Mouse (Mus musculus) megakaryocyte progenitor cell, adult 5-6 weeks (primary cell): ENCODE results near the gene Mfsd2a. TPM values are rescaled to one million over a fixed set of nuclear protein-coding genes. Genes with fewer than 3 reads are reported as not detected.

ENCODE experiments used
- ATAC-seq: replicated peaks from 2 replicates; pipeline ENCODE4 v1.8.0; 2016; ENCODE audit warnings: mild to moderate bottlenecking, moderate TSS enrichment, inconsistent platforms; ENCODE audit not compliant: poor library complexity
- total RNA-seq, 2 experiments: library from RNA; stranded (forward) in 1 of 2; stranded (reverse) in 1 of 2; fragments of 157-497, 149-512 nt in 1 of 2; fragments of 200-1000 nt in 1 of 2; gene quantifications; 2 replicates each; pipeline versions ENCODE4 v1.2.3 to v1.2.4; 2015 to 2017

The Mfsd2a gene
- total RNA-seq, 2 experiments from 2014 or later: 0.10 TPM; not detected in 1

DNA sequence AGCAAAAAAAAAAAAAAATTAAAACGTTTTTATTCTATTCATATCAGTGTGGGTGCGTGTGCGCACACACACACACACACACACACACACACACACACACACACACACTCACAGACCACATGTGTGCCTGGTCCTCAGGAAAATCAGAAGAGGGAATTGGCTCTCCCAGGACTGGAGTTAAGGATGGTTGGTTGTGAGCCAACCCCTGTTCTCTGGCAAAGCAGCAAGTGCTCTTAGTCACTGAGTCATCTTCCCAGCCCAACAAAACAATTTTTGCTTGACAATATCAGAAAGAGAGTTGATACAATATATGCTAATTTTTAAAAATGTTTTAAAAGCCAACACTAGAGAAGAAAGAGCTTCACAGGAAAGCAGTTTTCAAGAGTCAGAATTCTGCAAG, 23.5 kb downstream of the Mfsd2a start:
- no peak for ATAC-seq

- no peak for ATAC-seq
Observed at GRCm38 (mm10) chr4:122935466-122936099, 25.4 kb downstream of the Mfsd2a start.

- no peak; the same call in 1 of the 2 replicates for ATAC-seq
Observed at GRCm38 (mm10) chr4:122933857-122934256, 27.1 kb downstream of the Mfsd2a start.

DNA sequence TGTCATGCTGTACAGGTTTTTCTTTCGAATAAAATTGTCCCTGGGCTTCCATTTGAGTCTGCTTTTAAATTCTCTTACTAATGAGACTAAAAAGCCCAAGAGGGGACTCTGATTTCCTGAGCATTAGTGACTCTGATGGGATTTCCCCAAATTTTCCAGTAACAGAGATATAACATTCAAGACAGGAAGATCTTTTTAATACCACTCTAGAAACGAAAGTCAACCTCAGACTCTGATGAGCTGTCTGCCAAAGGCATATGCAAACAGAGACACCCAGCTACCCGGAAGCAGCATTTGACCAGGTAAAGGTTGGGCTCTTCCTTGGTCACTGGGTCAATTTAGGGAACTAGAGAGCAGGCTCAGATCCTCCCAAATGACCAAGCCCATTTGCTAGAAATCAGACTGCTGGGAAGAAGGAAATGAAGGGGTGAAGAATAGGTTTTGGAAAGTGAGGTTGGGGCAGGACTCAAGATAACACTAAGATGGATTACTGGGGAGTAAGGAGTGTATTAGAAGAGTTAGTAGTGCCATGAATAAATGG, 27.9 kb downstream of the Mfsd2a start:
- no peak for ATAC-seq

GRCm38 (mm10) chr4:122932239-122932978, 28.6 kb downstream of the Mfsd2a start:
- ATAC-seq: 0 out of 2 replicates have a peak, but pooled peaks have one; percentile 21

GRCm38 (mm10) chr4:122930939-122931590, 29.9 kb downstream of the Mfsd2a start:
- peak; percentile 54; the same call in 1 of the 2 replicates for ATAC-seq

DNA sequence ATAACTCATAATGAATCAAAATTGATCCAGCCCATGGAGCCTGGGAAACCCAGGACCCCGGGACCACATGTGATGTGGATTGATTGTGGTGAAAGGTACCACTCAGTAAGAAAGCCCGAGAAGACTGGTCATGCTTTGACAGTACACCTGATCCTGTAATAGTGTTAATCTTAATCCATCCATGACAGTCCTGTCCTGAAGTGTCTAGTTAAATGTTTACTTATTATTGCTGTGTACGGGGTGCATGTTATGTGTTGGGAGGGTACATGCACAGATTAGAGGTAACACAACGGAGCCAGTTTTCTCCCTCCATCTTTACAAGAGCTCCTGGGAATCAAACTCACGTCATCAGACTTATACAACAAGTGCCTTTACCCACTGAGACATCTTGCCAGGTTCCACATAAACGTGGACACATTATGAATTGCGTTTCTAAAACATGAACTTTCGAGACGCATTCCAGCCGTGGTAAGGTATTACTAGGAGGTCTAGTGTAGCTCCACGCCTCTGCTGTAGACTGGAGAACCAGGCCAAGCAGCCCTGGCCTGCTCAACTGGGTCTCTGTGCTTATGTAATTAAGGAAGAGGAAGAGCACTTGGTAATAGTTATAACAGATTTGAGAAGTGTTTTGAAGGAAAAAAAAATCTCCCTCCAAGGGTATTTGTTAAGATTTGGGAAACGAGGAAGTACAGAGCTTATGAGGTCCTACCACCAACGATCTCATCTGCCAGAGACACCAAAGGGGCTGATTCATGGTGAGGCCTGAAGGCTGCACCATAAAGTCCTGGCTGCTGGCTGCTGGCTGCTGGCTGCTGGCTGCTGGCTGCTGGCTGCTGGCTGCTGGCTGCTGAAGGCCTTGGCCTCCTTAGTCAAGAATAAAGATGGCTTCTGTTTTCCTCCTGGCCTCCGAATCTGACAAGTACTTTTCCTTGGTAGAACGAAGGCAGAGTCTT, 37.3 kb downstream of the Mfsd2a start:
- ATAC-seq: peak; percentile 76

DNA sequence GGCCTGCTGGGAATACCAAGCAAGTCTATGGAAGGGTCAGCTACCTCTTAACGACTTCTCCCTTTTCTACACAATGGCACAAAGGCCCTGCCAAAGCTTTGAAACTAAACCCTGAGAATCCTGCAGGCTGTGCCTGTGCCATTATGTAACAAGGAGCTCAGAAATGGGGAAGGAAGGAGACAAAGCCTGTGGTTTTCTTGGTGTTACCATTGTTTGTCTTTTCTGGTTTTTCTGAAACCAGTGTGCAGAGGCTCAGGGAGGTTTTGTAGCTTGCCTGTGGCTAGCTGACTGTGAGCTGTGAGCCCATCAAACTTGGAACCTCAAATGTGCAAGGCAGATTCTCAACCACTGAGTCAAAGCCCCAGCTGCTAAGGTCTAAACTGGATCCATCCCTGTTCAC, 38.1 kb downstream of the Mfsd2a start:
- ATAC-seq: peak; percentile 83

GRCm38 (mm10) chr4:122915985-122916384, 45.0 kb downstream of the Mfsd2a start:
- no peak for ATAC-seq

DNA sequence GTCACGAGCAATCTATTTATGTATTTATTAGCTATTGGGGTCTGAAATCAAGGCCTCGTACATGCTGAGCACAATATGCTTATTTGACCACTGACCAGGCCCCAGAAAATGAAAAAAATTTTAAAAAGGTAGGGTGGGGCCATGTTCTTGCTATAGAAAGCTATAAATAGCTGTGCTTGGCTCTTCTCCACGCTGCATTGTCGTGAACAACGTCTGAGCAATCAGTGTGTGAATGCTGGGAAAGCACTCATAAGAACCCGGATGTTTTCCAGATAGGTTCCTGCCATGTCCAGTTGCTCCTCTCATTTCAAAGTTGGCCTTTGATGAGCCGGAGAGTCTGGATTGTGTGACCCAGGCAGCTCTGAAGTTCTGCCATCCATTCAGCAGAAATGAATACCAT, 46.8 kb downstream of the Mfsd2a start:
- ATAC-seq: no peak

GRCm38 (mm10) chr4:122912613-122913012, 48.4 kb downstream of the Mfsd2a start:
- ATAC-seq: peak; percentile 65

- ATAC-seq: peak; percentile 80
Observed at GRCm38 (mm10) chr4:122910577-122910976, 50.4 kb downstream of the Mfsd2a start.

DNA sequence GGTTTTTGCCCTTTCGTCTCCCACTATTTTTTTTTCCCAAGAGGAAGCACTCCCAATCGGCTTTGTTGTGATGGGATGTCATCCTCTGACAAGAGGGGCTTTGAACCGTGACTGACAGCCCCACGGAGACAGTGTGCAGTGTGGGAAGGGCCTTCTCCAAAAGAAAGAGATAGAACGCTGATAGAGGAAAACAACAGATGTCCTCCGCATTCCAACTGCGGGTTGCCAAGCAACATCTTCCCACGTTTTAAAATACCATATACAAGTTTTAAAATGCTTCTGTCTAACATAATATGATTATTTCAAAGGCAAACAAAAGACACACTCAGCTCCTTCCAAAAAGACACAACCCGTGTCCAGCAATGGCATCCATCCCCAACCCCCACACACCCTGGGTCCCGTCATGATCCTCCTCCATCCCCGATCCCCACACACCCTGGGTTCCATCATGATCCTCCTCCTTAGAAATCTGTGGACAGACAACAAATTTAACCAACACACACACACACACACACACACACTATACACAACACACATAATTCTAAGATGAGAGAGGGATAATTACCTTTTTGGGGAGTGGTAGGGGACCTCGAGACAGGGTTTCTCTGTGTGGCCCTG, 51.3 kb downstream of the Mfsd2a start:
- no peak for ATAC-seq

GRCm38 (mm10) chr4:122905359-122905758, 55.6 kb downstream of the Mfsd2a start:
- ATAC-seq: no peak

- peak; percentile 76 for ATAC-seq
Observed at GRCm38 (mm10) chr4:122903709-122904108, 57.3 kb downstream of the Mfsd2a start.

GRCm38 (mm10) chr4:122902156-122902555, 58.8 kb downstream of the Mfsd2a start:
- ATAC-seq: peak; percentile 59

- peak; percentile 85 for ATAC-seq
Observed at GRCm38 (mm10) chr4:122898313-122898712, 62.7 kb downstream of the Mfsd2a start.

DNA sequence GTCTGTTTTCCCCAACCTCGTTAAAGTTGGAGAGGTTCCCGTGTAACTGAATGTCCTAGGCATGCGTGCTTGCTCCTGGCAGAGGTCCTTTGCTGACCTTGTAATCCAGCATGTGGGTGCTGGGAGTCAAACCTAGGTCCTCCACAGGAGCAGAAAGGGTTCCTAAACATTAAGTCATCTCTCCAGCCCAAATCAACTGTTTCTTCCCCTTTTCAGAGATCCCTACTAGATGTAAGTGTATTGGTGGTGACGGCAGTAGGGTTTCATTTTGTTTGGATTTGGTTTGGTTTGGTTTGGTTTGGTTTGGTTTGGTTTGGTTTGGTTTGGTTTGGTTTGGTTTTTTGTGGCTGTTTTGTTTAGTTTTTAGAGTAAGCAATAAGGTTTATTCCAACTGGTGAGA, 63.2 kb downstream of the Mfsd2a start:
- peak; percentile 47; the same call in 1 of the 2 replicates for ATAC-seq
